Mouse (Mus musculus) spleen, adult 2 months (tissue): ENCODE data around the gene Gm20388.

ENCODE experiments used
- CTCF ChIP-seq: fragments of 200-500 bp; IDR thresholded peaks from 2 replicates; pipeline ENCODE4 v1.5.1; 2011; ENCODE audit warnings: mild to moderate bottlenecking, inconsistent platforms; ENCODE audit not compliant: insufficient read depth, insufficient read length, insufficient replicate concordance; ENCODE audit errors: extremely low read depth
- POLR2A ChIP-seq: fragments of 200-500 bp; IDR thresholded peaks from 2 replicates; pipeline ENCODE4 v1.6.1; 2011; ENCODE audit warnings: low read depth, low read length, inconsistent platforms

DNA sequence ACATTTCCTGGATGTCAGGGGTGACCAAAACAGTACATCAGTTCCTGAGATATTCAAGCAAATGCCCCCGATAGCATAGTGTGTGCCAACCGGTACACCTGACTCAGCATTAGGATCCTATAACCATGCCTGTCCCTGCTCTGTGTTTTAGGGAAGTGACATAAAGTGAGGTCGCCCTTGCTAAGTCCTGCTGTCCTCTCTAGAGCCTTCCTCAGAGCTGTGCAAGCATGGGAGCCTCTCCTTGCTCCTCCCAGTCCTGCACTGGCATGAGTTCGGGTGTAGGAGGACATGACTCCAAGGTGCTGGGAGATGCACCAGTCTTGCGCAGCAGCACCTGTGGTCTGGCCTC lies 251.7 kb downstream of the Gm20388 start:
- TF ChIP-seq CTCF (no peak), POLR2A (no peak)
